8 mouse cellular contexts compared by ENCODE assay signal in the genomic region with DNA sequence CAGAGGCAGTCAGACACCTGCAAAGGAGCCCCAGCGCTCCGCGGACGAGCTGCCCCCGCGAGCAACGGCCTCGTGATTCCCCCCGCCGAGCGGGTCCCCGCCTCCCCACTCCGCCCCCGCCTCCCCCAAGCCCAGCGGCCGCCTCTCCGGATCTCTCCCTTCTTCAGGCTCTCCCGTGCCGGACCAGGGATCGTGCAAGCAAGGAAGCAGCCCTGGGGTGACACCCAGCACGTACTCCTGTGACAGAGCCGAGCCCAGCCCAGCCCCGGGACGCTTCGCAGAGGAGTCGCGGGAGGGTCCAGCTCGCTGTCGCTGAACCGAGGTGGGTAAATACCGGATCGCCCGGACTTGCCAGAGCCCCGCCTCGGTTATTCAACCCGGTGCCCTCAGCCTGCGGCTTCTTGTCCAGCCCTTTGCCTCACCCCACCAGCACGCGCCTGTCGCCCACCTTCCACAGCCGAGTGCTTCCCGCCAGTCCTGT. TPM values are rescaled to one million over a fixed set of nuclear protein-coding genes. Genes with fewer than 3 reads are reported as not detected.
DNase-seq lines count a peak whose midpoint lies in the region; ATAC-seq and TF ChIP-seq lines count a peak whose summit lies in the region.

No protein-coding gene starts in this region.

- no peak for DNase-seq in heart, postnatal 0 days (ENCODE audit: low spot score)
- DNase-seq in heart, adult 9 months (ENCODE audit: low spot score in 2 of 2) = no peak
- DNase-seq in R1 (ENCODE audit: low read depth, low spot score) = peak; percentile 46
- DNase-seq in midbrain, embryonic 11.5 days (ENCODE audit: low spot score, missing footprints) = peak; percentile 97
- no peak for DNase-seq in gastrocnemius, postnatal 4 days (ENCODE audit: low spot score in 2 of 2)
- no peak for DNase-seq in left cerebral cortex, adult 8-10 months (ENCODE audit: low spot score in 2 of 2)

- WGBS in heart, postnatal 0 days = under 1% methylated on average over 34 of the region's 42 CpGs
- WGBS in forebrain, embryonic 13.5 days = under 1% methylated on average over 42 of the region's 42 CpGs
- WGBS in midbrain, embryonic 11.5 days = under 1% methylated on average over 42 of the region's 42 CpGs

- no peak for TF ChIP-seq EP300 in heart, postnatal 0 days (IDR thresholded peaks at IDR 0.05; ENCODE audit: low read depth)

- H3K4me2 ChIP-seq in heart, postnatal 0 days (ENCODE audit: low read depth, low read length) = peak overlapping the region; percentile 48
- peak overlapping the region; percentile 72 for H3K4me2 ChIP-seq in forebrain, embryonic 13.5 days
- peak overlapping the region; percentile 44 for H3K4me2 ChIP-seq in midbrain, embryonic 11.5 days

- no peak for TF ChIP-seq CTCF in heart, postnatal 0 days (IDR thresholded peaks at IDR 0.05; ENCODE audit: low read depth)

- no peak overlapping the region for H3K27ac ChIP-seq in heart, postnatal 0 days (ENCODE audit: low read depth)
- peak overlapping the region; percentile 95 for H3K27ac ChIP-seq in forebrain, embryonic 13.5 days
- H3K27ac ChIP-seq in midbrain, embryonic 11.5 days (ENCODE audit: low read depth, low read length) = peak overlapping the region; percentile 38

- no peaks in the 10 kb centered on the region for H3K9me3 ChIP-seq in heart, postnatal 0 days (replicated peaks; ENCODE audit: control insufficient read depth, low read length)
- H3K9me3 ChIP-seq in forebrain, embryonic 13.5 days (replicated peaks) = no peaks in the 10 kb centered on the region
- H3K9me3 ChIP-seq in midbrain, embryonic 11.5 days (ENCODE audit: control insufficient read depth, low read length) = no peaks in the 10 kb centered on the region

- H3K4me3 ChIP-seq in heart, postnatal 0 days (ENCODE audit: low read depth, low read length) = peak overlapping the region; percentile 32
- peak overlapping the region; percentile 54 for H3K4me3 ChIP-seq in forebrain, embryonic 13.5 days
- peak overlapping the region; percentile 32 for H3K4me3 ChIP-seq in midbrain, embryonic 11.5 days (ENCODE audit: low read depth, low read length)

- peaks cover 11% of the 10 kb centered on the region for H3K4me1 ChIP-seq in heart, postnatal 0 days (ENCODE audit: control insufficient read depth, insufficient read depth)
- peaks cover 76% of the 10 kb centered on the region for H3K4me1 ChIP-seq in forebrain, embryonic 13.5 days
- peaks cover 38% of the 10 kb centered on the region for H3K4me1 ChIP-seq in midbrain, embryonic 11.5 days (ENCODE audit: control insufficient read depth, insufficient read depth, low read length)

- ATAC-seq in heart, postnatal 0 days (ENCODE audit: insufficient read depth, low read depth) = no peak
- peak; percentile 15; the same call in 1 of the 2 replicates for ATAC-seq in forebrain, embryonic 13.5 days
- peak; percentile 22; the same call in 1 of the 2 replicates for ATAC-seq in midbrain, embryonic 11.5 days (ENCODE audit: low FRiP score)
- no peak for ATAC-seq in activated CD4-positive, CD25-positive, alpha-beta regulatory T cell, adult 4 months

- no peaks in the 10 kb centered on the region for H3K36me3 ChIP-seq in heart, postnatal 0 days (replicated peaks; ENCODE audit: control insufficient read depth, insufficient read depth, low read length)
- no peaks in the 10 kb centered on the region for H3K36me3 ChIP-seq in forebrain, embryonic 13.5 days (ENCODE audit: poor library complexity, severe bottlenecking)
- no peaks in the 10 kb centered on the region for H3K36me3 ChIP-seq in midbrain, embryonic 11.5 days (ENCODE audit: control insufficient read depth, insufficient read depth, low read length)

- H3K9ac ChIP-seq in heart, postnatal 0 days (replicated peaks; ENCODE audit: low read depth, low read length) = no peak overlapping the region
- peak overlapping the region; percentile 81 for H3K9ac ChIP-seq in forebrain, embryonic 13.5 days
- peak overlapping the region; percentile 55 for H3K9ac ChIP-seq in midbrain, embryonic 11.5 days (ENCODE audit: low read length)

- H3K27me3 ChIP-seq in heart, postnatal 0 days (ENCODE audit: control insufficient read depth, insufficient read depth, low read length) = peaks cover 95% of the 10 kb centered on the region
- peaks cover 85% of the 10 kb centered on the region for H3K27me3 ChIP-seq in forebrain, embryonic 13.5 days
- H3K27me3 ChIP-seq in midbrain, embryonic 11.5 days (ENCODE audit: control insufficient read depth, insufficient read depth, low read length) = peaks cover 85% of the 10 kb centered on the region

RNA-seq across cellular contexts. Expression of a gene that starts 9.2 kb away (rescaled TPM):
- total RNA-seq in heart, postnatal 0 days (2014; rRNA removed; ENCODE audit: low replicate concordance) = not detected in 2 replicates
- 0.05 and 0.11 TPM in 2 replicates for polyA plus RNA-seq in heart, postnatal 0 days (2015; fragmentation: Nextera tagmentation; extraction: Ambion mirVana)
- polyA plus RNA-seq in forebrain, embryonic 13.5 days (2015; fragmentation: Nextera tagmentation; extraction: Ambion mirVana) = 35.5 and 45.4 TPM in 2 replicates
- polyA plus RNA-seq in midbrain, embryonic 11.5 days (2014; fragmentation: Nextera tagmentation; extraction: Ambion mirVana) = 12.8 and 14.5 TPM in 2 replicates
- total RNA-seq in gastrocnemius, postnatal 4 days (2021) = under 1 TPM; 0.23 to 0.29 TPM
- under 1 TPM in 1 of 2 experiments, not detected in 1; 0.21 TPM for polyA plus RNA-seq in activated CD4-positive, CD25-positive, alpha-beta regulatory T cell, adult 4 months (2017; shearing (Covaris generic))
- total RNA-seq in left cerebral cortex, adult 8-10 months (2022) = 100 to 1,000 TPM; 404 to 571 (median 466) TPM

RNA-seq across cellular contexts. Expression of a gene that starts 53.4 kb away (rescaled TPM):
- total RNA-seq in heart, postnatal 0 days (2014; rRNA removed; ENCODE audit: low replicate concordance) = not detected in 2 replicates
- 0.19 and 1.2 TPM in 2 replicates for polyA plus RNA-seq in heart, postnatal 0 days (2015; fragmentation: Nextera tagmentation; extraction: Ambion mirVana)
- polyA plus RNA-seq in forebrain, embryonic 13.5 days (2015; fragmentation: Nextera tagmentation; extraction: Ambion mirVana) = 2.2 and 2.8 TPM in 2 replicates
- polyA plus RNA-seq in midbrain, embryonic 11.5 days (2014; fragmentation: Nextera tagmentation; extraction: Ambion mirVana) = 2.7 and 3.0 TPM in 2 replicates
- total RNA-seq in gastrocnemius, postnatal 4 days (2021) = not detected
- polyA plus RNA-seq in activated CD4-positive, CD25-positive, alpha-beta regulatory T cell, adult 4 months (2017; shearing (Covaris generic)) = not detected
- total RNA-seq in left cerebral cortex, adult 8-10 months (2022) = 1 to 10 TPM in 2 of 4 experiments, under 1 TPM in 2; 0.48 to 1.6 (median 0.85) TPM

Comparison
In these comparisons a context has a peak if more than half of its experiments do, and no peak if none do; other contexts are left out.
1. ATAC-seq: peak in forebrain, embryonic 13.5 days (single experiment) and midbrain, embryonic 11.5 days (single experiment); none in heart, postnatal 0 days (single experiment) and activated CD4-positive, CD25-positive, alpha-beta regulatory T cell, adult 4 months (single experiment).
2. DNase-seq: peak in R1 (single experiment) and midbrain, embryonic 11.5 days (single experiment); none in heart, postnatal 0 days (single experiment), heart, adult 9 months (0 of 2), gastrocnemius, postnatal 4 days (0 of 2) and left cerebral cortex, adult 8-10 months (0 of 2).
3. RNA of a gene that starts 9.2 kb away (polyA plus RNA-seq): 35.5 to 45.4 TPM in forebrain, embryonic 13.5 days and 12.8 to 14.5 TPM in midbrain, embryonic 11.5 days; 0.21 TPM in activated CD4-positive, CD25-positive, alpha-beta regulatory T cell, adult 4 months and 0.05 to 0.11 TPM in heart, postnatal 0 days; every median in the first group is over 10 times any median in the second.
4. Peak in every context shown above with its lines, with median percentiles within 50 percentile points of each other: H3K4me2 ChIP-seq and H3K4me3 ChIP-seq.